Mouse (Mus musculus) left cerebral cortex, adult 2 months (tissue): ENCODE results near the gene 2010111I01Rik. TPM values are rescaled to one million over a fixed set of nuclear protein-coding genes. Genes with fewer than 3 reads are reported as not detected.

Experiments used
- DNase-seq, 2 experiments: peaks; one replicate each; pipeline ENCODE4 v3.0.0; 2021 to 2022; ENCODE audit warnings: low spot score in 2 of 2, mixed read lengths in 1 of 2; ENCODE audit errors: extremely low spot score in 1 of 2
- H3K27ac ChIP-seq: fragments of 200-600 bp; 2 replicates; pipeline ENCODE4 v1.8.1; 2022
- H3K4me3 ChIP-seq: fragments of 200-600 bp; 2 replicates; pipeline ENCODE4 v1.8.1; 2022
- CTCF ChIP-seq: fragments of 200-600 bp; IDR thresholded peaks from 2 replicates; pipeline ENCODE4 v1.8.1; 2022; ENCODE audit warnings: antibody characterized with exemption, mild to moderate bottlenecking, moderate library complexity
- intact Hi-C: fragments of 180-260 bp; cut with DNase I; formaldehyde crosslinking; loops from one replicate; pipeline ENCODE4 v1.15.1; 2025
- total RNA-seq, 2 experiments: library from RNA; stranded (reverse); gene quantifications; 2 replicates each; pipeline ENCODE4 v1.2.3; 2021

The 2010111I01Rik gene
- total RNA-seq, 2 experiments from 2014 or later, result 122 to 140 TPM

DNA sequence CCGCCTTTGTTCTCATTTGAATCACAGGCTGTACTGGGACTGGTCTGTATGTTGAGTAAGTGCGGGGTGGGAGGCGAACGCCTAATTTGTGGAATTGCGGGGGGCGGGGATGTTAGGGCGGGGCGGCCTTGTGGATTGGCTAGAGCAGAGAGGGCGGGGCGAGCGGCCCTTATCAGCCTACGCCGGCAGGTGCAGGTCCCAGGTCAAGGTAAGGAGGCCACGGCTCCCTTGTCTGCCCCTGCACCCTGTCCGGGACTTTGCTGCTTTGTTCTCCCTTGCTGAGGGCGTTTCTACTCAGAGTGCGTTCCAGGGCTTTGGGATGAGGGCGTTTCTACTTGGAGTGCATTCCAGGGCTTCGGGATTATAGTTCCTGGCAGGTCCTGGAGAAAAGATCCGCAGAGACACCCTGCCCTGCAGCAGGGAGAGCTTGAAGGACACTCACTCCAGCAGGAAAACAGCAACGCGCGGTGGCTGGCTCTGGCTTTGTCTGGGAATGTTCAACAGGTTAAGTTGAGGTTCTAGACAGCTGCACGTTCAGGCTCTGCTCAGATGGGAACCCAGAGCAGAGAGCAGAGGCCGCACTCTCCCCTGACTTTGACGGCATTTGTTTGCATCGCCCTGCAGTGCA, 308.0 kb downstream of the 2010111I01Rik start:
- peak overlapping the region; percentile 66 for H3K27ac ChIP-seq
- DNase-seq, result no peak
- H3K4me3 ChIP-seq, result peak overlapping the region; percentile 38
- no peak for TF ChIP-seq CTCF
- intact Hi-C loops, result no loop called here

DNA sequence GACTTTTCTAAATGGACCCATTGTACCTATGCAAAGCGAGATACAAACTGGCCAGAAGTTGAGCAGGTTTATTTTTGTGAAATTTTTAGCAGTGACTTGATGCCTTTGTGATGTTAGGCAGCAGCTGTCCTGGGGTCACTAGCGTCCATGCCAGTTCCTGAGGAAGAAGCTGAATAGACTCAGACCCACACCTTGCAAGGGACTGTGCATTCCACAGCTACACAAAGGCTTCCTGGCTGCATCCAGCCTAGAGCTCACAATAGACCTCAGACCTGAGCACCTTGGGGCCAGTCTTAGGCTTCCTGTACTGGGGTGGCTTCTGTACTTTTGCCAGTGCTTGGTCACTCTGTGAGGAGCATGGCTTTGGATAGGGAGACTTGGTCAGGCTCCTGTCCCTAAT, 309.2 kb downstream of the 2010111I01Rik start:
- Histone ChIP-seq H3K27ac (no peak overlapping the region), H3K4me3 (peak overlapping the region; percentile 16)
- no peak for DNase-seq
- no peak for TF ChIP-seq CTCF
- intact Hi-C loops, result no loop called here

DNA sequence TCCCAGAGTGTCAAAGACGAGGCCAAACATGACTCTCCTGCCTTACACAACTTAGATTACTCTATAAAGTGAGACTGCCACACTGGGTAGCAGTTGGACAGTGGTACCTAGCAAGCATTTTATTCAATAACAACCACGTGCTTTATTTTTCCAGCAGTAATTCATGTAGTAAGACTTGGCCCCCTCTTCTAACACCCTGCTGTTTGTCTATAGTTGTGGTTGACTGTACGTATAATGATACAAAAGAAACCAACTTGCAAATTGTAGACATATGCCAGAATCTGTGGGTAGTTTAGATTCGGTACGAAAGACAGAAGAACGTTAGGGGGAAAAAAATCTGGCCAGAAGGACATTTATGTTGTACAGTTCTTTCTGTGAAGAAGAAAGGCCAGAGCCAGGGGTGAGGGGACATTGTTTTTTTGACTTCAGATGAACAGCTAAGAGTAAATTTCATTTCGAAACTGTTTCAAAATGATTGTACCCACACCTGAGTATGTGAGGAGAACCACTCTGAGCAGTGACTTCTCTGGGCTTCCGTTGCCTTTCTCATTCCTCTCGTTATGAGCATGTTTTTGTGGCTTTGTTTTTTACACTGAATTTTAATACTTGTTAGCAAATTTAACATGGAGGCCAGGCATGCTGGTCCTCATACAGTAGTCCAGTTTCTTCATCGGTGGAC, 309.9 kb downstream of the 2010111I01Rik start:
- intact Hi-C loops, result no loop called here
- peak overlapping the region; percentile 15; the same call in 1 of the 2 replicates for H3K27ac ChIP-seq
- no peak for DNase-seq
- H3K4me3 ChIP-seq, result no peak overlapping the region; the same call in 1 of the 2 replicates
- TF ChIP-seq CTCF, result no peak

DNA sequence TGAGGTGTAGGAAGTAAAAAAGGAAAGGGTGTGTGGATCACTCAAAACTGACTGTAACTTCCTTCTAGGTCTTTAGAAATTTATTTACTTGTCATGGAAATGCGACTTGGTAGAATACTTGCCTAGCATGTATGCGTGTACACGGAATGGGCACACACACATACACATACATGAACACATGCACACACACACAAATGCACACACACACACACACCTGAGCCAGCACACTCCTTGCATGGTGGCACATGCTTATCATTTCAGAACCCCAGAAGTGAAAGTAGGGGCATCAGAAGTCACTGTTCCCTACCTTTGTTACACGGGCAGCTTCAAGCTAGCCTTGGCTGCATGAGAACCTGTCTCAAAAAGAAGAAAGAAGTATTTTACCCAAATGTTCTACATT, 311.7 kb downstream of the 2010111I01Rik start:
- H3K27ac ChIP-seq, result no peak overlapping the region
- intact Hi-C loops, result no loop called here
- TF ChIP-seq CTCF, result no peak
- no peak for DNase-seq
- H3K4me3 ChIP-seq, result no peak overlapping the region

DNA sequence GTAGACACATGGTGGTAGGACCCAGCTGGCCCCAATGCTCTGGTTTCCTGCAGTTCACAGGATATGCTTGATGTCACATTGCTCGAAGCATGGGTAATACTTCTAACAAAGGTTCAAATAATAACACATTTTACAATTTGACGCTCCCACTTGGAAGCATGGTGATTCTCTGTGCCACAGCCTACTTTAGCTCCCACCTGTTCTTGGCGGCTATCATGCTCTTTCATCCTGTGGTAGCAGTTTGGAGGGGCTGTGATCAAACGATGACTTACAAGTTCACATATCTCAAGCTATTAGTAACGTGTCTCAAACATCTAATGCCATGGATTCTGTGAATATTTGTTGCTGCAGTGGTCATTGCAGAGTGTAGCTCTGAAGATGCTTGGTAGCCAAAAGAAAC, 312.6 kb downstream of the 2010111I01Rik start:
- DNase-seq, result no peak
- TF ChIP-seq CTCF, result no peak
- no peak overlapping the region for H3K4me3 ChIP-seq
- no peak overlapping the region for H3K27ac ChIP-seq
- intact Hi-C loops, result no loop called here

DNA sequence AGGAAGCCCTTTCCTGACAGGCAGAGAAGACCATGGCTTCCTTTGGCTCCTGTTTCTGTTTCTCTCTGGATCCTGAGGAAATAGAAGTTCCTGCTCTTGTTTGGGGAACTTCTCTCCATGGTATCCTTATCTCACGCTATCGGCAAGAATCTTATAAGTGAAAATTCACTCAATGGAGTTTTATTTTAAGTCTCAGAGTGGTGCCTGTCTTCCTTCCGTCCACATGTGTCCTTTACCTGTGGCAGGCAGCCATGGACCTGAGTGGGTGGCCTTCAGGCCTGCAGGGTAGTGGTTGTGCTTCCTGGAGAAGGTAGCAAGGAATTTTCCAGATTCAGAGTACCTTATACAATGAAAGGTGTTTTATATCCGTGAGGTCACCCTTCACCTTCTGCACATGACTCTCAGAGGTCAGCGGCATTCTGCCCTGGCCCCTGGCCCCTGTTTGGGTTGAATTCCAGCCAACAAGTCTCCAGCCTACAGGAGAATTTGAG, 313.5 kb downstream of the 2010111I01Rik start:
- peak overlapping the region; percentile 60 for H3K27ac ChIP-seq
- no peak for TF ChIP-seq CTCF
- no peak overlapping the region for H3K4me3 ChIP-seq
- intact Hi-C loops, result no loop called here
- DNase-seq, result no peak

DNA sequence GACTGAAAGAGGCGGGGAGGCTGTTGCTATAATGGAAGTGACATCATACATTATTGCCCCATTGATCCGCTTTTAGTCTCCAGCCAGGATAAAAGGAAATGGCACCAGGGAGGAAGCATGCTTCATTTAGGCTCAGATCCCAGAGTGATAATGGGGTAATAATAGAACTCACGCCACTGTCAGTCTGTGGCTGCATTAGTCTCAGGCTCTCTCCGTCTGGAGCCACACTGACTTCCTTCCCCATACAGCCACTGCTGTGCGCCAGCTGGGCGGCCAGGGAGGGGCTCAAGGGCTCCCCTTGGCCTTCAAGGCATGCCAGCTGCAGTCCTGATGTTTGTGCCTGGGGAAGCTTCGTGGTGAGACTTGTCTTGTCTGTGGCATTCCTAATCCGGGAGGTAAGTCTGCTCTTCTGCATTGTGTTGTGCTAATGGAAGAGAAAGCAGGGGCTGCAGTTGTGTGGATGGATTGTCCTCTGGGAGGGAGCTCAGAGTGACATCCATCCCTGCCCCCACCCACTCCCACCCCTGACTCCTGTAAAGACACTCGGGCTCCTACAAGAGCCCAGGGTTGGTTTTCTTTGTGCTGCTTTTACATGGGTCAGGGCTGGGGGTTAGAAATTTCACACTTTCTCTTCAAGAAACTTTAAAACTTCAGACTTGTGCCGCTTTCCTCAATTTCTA, 314.2 kb downstream of the 2010111I01Rik start:
- Histone ChIP-seq H3K4me3 (no peak overlapping the region), H3K27ac (peak overlapping the region; percentile 60; the same call in 1 of the 2 replicates)
- intact Hi-C loops, result no loop called here
- no peak for DNase-seq
- no peak for TF ChIP-seq CTCF

DNA sequence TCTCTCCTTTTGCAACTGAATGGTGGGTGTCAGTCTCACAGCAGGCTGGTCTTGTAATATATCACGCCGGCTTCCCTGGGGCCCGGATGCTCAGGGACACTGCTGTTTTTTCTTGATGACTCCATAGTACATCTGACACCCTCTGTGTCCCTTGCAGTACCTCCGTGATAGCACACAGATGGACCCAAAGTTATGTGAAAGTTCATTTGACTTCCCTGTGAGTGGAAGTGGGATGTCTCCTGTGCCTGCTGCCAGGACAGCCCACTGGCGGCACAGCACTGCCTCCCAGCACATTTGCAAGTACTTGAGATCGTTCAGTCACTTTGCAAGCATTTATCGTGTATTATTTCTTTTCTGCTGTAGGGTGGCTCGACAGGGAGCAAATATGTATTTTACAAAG, 315.1 kb downstream of the 2010111I01Rik start:
- no peak for TF ChIP-seq CTCF
- no peak overlapping the region for H3K4me3 ChIP-seq
- intact Hi-C loops, result no loop called here
- H3K27ac ChIP-seq, result no peak overlapping the region
- DNase-seq, result no peak

DNA sequence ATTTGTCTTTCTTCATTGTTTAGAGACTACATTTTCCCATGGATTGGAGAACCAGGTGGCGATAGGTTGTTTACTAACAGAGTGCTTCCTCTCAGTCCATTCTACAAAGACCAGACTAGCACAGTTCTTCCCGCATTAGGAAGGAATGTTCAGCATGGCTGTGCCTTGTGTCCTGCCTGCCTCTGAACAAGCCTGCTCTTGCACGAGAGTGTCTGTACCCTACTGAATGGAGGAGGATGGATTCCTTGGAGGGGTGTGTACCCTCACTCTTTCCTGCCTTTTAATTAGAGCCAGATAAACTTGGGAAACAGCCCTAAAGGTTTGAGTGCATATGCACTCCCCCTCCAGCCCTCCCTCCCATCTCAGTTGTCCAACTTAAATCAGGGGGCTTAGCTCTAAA, 315.7 kb downstream of the 2010111I01Rik start:
- Histone ChIP-seq H3K4me3 (no peak overlapping the region), H3K27ac (no peak overlapping the region)
- no peak for DNase-seq
- intact Hi-C loops, result no loop called here
- no peak for TF ChIP-seq CTCF

DNA sequence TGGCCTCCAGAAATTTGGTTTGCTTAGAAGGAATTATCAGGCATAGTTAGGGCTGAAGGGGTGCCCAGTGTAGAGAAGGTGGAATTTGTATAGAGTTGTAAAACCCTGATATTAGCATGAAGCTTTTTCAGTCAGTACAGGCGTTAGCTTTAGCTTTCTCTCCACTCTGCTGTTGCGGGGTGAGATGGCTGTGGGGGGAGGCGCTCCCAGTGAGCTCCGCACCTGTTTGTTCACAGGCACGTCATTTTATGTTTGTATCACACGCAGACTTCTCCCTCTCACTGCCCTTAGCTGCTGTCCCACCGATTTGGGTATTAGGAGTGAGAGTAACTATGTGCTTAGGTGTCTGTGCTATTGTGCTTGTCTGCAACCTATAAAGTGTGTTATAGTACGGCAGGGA, 316.5 kb downstream of the 2010111I01Rik start:
- TF ChIP-seq CTCF, result no peak
- Histone ChIP-seq H3K27ac (no peak overlapping the region), H3K4me3 (no peak overlapping the region)
- intact Hi-C loops, result no loop called here
- no peak for DNase-seq

DNA sequence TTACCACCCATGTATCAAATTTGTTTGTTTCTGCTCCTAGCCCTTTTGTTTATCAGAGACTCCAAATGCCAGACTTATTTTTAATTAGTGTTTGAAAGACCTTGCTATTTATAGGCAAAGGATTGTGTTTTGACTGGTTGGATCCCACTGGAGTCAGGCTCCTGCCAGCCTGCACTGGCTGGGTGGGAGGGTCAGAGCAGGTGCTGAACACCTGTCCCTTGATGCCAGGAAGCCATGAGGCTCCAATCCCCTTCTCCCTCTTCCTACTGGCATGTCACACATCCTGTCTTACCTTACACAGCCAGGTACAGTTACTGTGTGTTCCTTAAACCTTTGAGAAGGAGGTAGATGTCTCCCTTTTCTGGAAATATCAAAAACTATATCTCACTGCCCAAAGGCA, 318.5 kb downstream of the 2010111I01Rik start:
- TF ChIP-seq CTCF, result no peak
- H3K4me3 ChIP-seq, result no peak overlapping the region
- no peak for DNase-seq
- no peak overlapping the region for H3K27ac ChIP-seq
- intact Hi-C loops, result no loop called here

DNA sequence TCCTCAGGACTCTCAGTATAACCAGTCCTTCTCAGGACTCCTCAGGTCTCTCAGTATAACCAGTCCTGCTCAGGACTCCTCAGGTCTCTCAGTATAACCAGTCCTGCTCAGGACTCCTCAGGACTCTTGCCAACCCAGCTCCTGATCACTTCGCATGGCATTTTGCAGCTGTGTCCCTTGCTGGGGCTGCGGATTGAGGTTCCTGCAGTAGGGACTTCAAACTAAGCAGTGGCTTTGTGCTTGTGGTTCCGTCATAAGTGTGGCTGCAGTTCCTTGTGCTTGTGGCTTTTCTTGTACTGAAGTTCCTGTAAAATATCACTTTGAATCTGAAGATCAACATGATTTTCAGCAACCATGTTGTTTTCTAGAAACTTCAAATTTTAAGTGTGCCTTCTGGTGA, 320.1 kb downstream of the 2010111I01Rik start:
- intact Hi-C loops, result no loop called here
- no peak for TF ChIP-seq CTCF
- Histone ChIP-seq H3K4me3 (no peak overlapping the region), H3K27ac (no peak overlapping the region)
- DNase-seq, result no peak
